14 mouse cellular contexts compared by ENCODE assay signal in the genomic region with DNA sequence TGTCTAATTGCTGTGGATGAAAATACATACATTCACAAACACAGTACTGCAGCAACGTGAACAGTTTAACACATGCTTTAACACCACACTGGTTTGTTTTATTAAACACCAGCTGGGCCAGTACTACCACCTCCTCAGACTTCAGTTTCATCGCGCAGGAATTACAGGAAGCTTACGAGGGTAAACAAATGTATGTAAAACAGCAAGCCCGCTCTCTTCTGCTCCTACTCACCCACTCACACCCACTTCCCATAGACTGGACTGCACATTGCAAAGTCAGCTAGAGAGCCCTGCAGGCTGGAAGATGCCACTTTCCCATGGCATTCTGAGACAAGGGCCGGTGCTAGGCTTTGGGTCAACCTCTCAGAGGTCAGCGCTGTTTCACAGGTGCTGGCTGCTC. TPM values are rescaled to one million over a fixed set of nuclear protein-coding genes. Genes with fewer than 3 reads are reported as not detected.
DNase-seq lines count a peak whose midpoint lies in the region; ATAC-seq and TF ChIP-seq lines count a peak whose summit lies in the region.
"Had no signal": no experiment of that assay in that cellular context is flagged by ENCODE, and none has a peak within 500 bp of the region (broad histone marks: within the 10 kb centered on the region; RNA-seq: fewer than 3 reads in every experiment).

No protein-coding gene starts in this region.

- no peak overlapping the region for H3K4me2 ChIP-seq in hindbrain, embryonic 16.5 days (ENCODE audit: low read length)
- no peak overlapping the region for H3K4me2 ChIP-seq in embryonic facial prominence, embryonic 15.5 days (replicated peaks)
- H3K4me2 ChIP-seq in stomach, postnatal 0 days (replicated peaks; ENCODE audit: low read depth): no peak overlapping the region
- H3K4me2 ChIP-seq: embryonic facial prominence, embryonic 12.5 days; midbrain, embryonic 15.5 days; neural tube, embryonic 13.5 days had no signal

- H3K27me3 ChIP-seq in hindbrain, embryonic 10.5 days (ENCODE audit: insufficient read depth, poor library complexity, severe bottlenecking): no peaks in the 10 kb centered on the region
- H3K27me3 ChIP-seq in hindbrain, embryonic 16.5 days (replicated peaks; ENCODE audit: control insufficient read depth, insufficient read depth, low read length): no peaks in the 10 kb centered on the region
- H3K27me3 ChIP-seq in embryonic facial prominence, embryonic 15.5 days: no peaks in the 10 kb centered on the region
- no peaks in the 10 kb centered on the region for H3K27me3 ChIP-seq in stomach, postnatal 0 days (ENCODE audit: control insufficient read depth, insufficient read depth, low read length)
- H3K27me3 ChIP-seq: embryonic facial prominence, embryonic 12.5 days; midbrain, embryonic 15.5 days; neural tube, embryonic 13.5 days; Patski had no signal

- no peak for ATAC-seq in hindbrain, embryonic 16.5 days
- ATAC-seq in embryonic facial prominence, embryonic 15.5 days (ENCODE audit: insufficient number of reproducible peaks, low FRiP score, low TSS enrichment, low read depth): no peak
- ATAC-seq in stomach, postnatal 0 days (ENCODE audit: low FRiP score, low TSS enrichment): peak; percentile 21; the same call in 1 of the 2 replicates
- ATAC-seq: midbrain, embryonic 15.5 days; Patski had no signal

- no peak for TF ChIP-seq CTCF in stomach, postnatal 0 days (IDR thresholded peaks at IDR 0.05; ENCODE audit: low read depth)

- no peak overlapping the region for H3K9ac ChIP-seq in hindbrain, embryonic 16.5 days (ENCODE audit: low read depth, low read length)
- H3K9ac ChIP-seq in embryonic facial prominence, embryonic 15.5 days: no peak overlapping the region
- H3K9ac ChIP-seq in stomach, postnatal 0 days (ENCODE audit: low read length): no peak overlapping the region
- H3K9ac ChIP-seq: embryonic facial prominence, embryonic 12.5 days; liver, embryonic 14.5 days; midbrain, embryonic 15.5 days; neural tube, embryonic 13.5 days had no signal

- H3K9me3 ChIP-seq in hindbrain, embryonic 10.5 days: no peaks in the 10 kb centered on the region
- H3K9me3 ChIP-seq in hindbrain, embryonic 16.5 days (ENCODE audit: control insufficient read depth, low read length): no peaks in the 10 kb centered on the region
- no peaks in the 10 kb centered on the region for H3K9me3 ChIP-seq in embryonic facial prominence, embryonic 15.5 days (replicated peaks)
- H3K9me3 ChIP-seq in stomach, postnatal 0 days (ENCODE audit: control insufficient read depth, low read length): no peaks in the 10 kb centered on the region
- H3K9me3 ChIP-seq: embryonic facial prominence, embryonic 12.5 days; midbrain, embryonic 15.5 days; neural tube, embryonic 13.5 days had no signal

- 82% methylated on average over 7 of the region's 7 CpGs for WGBS in hindbrain, embryonic 10.5 days
- 81% methylated on average over 7 of the region's 7 CpGs for WGBS in hindbrain, embryonic 16.5 days
- WGBS in embryonic facial prominence, embryonic 15.5 days: 61% methylated on average over 7 of the region's 7 CpGs
- WGBS in stomach, postnatal 0 days: 31% methylated on average over 7 of the region's 7 CpGs

- no peak for TF ChIP-seq EP300 in stomach, postnatal 0 days (optimal IDR thresholded peaks at IDR 0.05)

- no peaks in the 10 kb centered on the region for H3K36me3 ChIP-seq in hindbrain, embryonic 10.5 days
- H3K36me3 ChIP-seq in hindbrain, embryonic 16.5 days (ENCODE audit: control insufficient read depth, insufficient read depth, low read length): no peaks in the 10 kb centered on the region
- peaks cover 4% of the 10 kb centered on the region for H3K36me3 ChIP-seq in embryonic facial prominence, embryonic 15.5 days
- no peaks in the 10 kb centered on the region for H3K36me3 ChIP-seq in stomach, postnatal 0 days (ENCODE audit: control insufficient read depth, insufficient read depth, low read length)
- H3K36me3 ChIP-seq: embryonic facial prominence, embryonic 12.5 days; midbrain, embryonic 15.5 days; neural tube, embryonic 13.5 days had no signal

- H3K27ac ChIP-seq in hindbrain, embryonic 10.5 days: 0 out of 2 replicates have a peak overlapping the region, but pooled peaks have one; percentile 6
- H3K27ac ChIP-seq in hindbrain, embryonic 16.5 days (ENCODE audit: low read depth, low read length): no peak overlapping the region
- H3K27ac ChIP-seq in embryonic facial prominence, embryonic 15.5 days (replicated peaks): 0 out of 2 replicates have a peak overlapping the region, but pooled peaks have one; percentile 28
- H3K27ac ChIP-seq in stomach, postnatal 0 days (replicated peaks): no peak overlapping the region; the same call in 1 of the 2 replicates
- H3K27ac ChIP-seq: embryonic facial prominence, embryonic 12.5 days; liver, embryonic 14.5 days; midbrain, embryonic 15.5 days; neural tube, embryonic 13.5 days had no signal

- DNase-seq in hindbrain, embryonic 10.5 days (ENCODE audit: low spot score): no peak
- DNase-seq in spleen, postnatal 36 days (ENCODE audit: low spot score in 2 of 2): peak; percentile 65 to 75
- DNase-seq in spleen, postnatal 14 days (ENCODE audit: low spot score in 2 of 2): no peak
- DNase-seq in stomach, postnatal 0 days (ENCODE audit: low spot score): no peak
- DNase-seq in urinary bladder, postnatal 14 days (ENCODE audit: low spot score): no peak
- DNase-seq: heart, postnatal 14 days; thymus, postnatal 14 days had no signal

- no peak overlapping the region for H3K4me3 ChIP-seq in hindbrain, embryonic 10.5 days
- H3K4me3 ChIP-seq in hindbrain, embryonic 16.5 days (ENCODE audit: low read length): no peak overlapping the region
- H3K4me3 ChIP-seq in embryonic facial prominence, embryonic 15.5 days (replicated peaks): no peak overlapping the region
- H3K4me3 ChIP-seq in stomach, postnatal 0 days (ENCODE audit: low read depth, low read length): no peak overlapping the region
- H3K4me3 ChIP-seq: embryonic facial prominence, embryonic 12.5 days; midbrain, embryonic 15.5 days; neural tube, embryonic 13.5 days had no signal

- no peaks in the 10 kb centered on the region for H3K4me1 ChIP-seq in hindbrain, embryonic 10.5 days (replicated peaks)
- H3K4me1 ChIP-seq in hindbrain, embryonic 16.5 days (ENCODE audit: control insufficient read depth, insufficient read depth, low read depth, low read length): no peaks in the 10 kb centered on the region
- 0 out of 2 replicates have a peak, but pooled peaks cover 3% of the 10 kb centered on the region for H3K4me1 ChIP-seq in embryonic facial prominence, embryonic 15.5 days
- no peaks in the 10 kb centered on the region for H3K4me1 ChIP-seq in stomach, postnatal 0 days (replicated peaks; ENCODE audit: control insufficient read depth, insufficient read depth)
- H3K4me1 ChIP-seq: embryonic facial prominence, embryonic 12.5 days; midbrain, embryonic 15.5 days; neural tube, embryonic 13.5 days had no signal

RNA-seq across cellular contexts. Expression of gene Stard5, which starts 17.0 kb away (rescaled TPM):
- 12.8 and 14.2 TPM in 2 replicates for polyA plus RNA-seq in hindbrain, embryonic 10.5 days (2016; fragmentation: Nextera tagmentation; extraction: Ambion mirVana)
- polyA plus RNA-seq in hindbrain, embryonic 16.5 days (2015; fragmentation: Nextera tagmentation; extraction: Ambion mirVana): 6.6 and 7.3 TPM in 2 replicates
- polyA plus RNA-seq in embryonic facial prominence, embryonic 15.5 days (2015; fragmentation: Nextera tagmentation; extraction: Ambion mirVana): 34.3 and 34.8 TPM in 2 replicates
- polyA plus RNA-seq in stomach, postnatal 0 days (2015; fragmentation: Nextera tagmentation; extraction: Ambion mirVana): 33.8 and 34.1 TPM in 2 replicates

Comparison
In these comparisons a context has a peak if more than half of its experiments do, and no peak if none do; other contexts are left out.
1. DNase-seq: peak in spleen, postnatal 36 days (2 of 2); none in hindbrain, embryonic 10.5 days (single experiment), spleen, postnatal 14 days (0 of 2), stomach, postnatal 0 days (single experiment) and urinary bladder, postnatal 14 days (single experiment).
2. H3K27ac ChIP-seq: peak in hindbrain, embryonic 10.5 days (single experiment) and embryonic facial prominence, embryonic 15.5 days (single experiment); none in hindbrain, embryonic 16.5 days (single experiment) and stomach, postnatal 0 days (single experiment).